Mouse (Mus musculus) small intestine, adult 2 months (tissue): ENCODE data around the gene Grm7. TPM values are rescaled to one million over a fixed set of nuclear protein-coding genes. Genes with fewer than 3 reads are reported as not detected.

ENCODE experiments used
- H3K27ac ChIP-seq: fragments of 200-500 bp; 2 replicates; pipeline ENCODE4 v1.5.1; 2012; ENCODE audit warnings: low read depth, low read length, control low read depth, inconsistent platforms; ENCODE audit not compliant: insufficient read depth
- H3K27me3 ChIP-seq: fragments of 200-500 bp; 2 replicates; pipeline ENCODE4 v1.6.1; 2012; ENCODE audit warnings: mild to moderate bottlenecking, moderate library complexity, low read length, inconsistent platforms; ENCODE audit not compliant: control insufficient read depth, insufficient read depth
- H3K36me3 ChIP-seq: fragments of 200-500 bp; 2 replicates; pipeline ENCODE4 v1.6.1; 2012; ENCODE audit warnings: mild to moderate bottlenecking, low read length, control low read depth, inconsistent platforms; ENCODE audit not compliant: control insufficient read depth, insufficient read depth
- H3K4me1 ChIP-seq: fragments of 200-500 bp; 2 replicates; pipeline ENCODE4 v1.6.1; 2012; ENCODE audit warnings: low read length, inconsistent platforms, mixed read lengths; ENCODE audit not compliant: control insufficient read depth, insufficient read depth, insufficient read length
- H3K4me3 ChIP-seq: fragments of 200-500 bp; 2 replicates; pipeline ENCODE4 v1.5.1; 2012; ENCODE audit warnings: low read depth, mild to moderate bottlenecking, control low read depth, inconsistent platforms, low read length, moderate library complexity
- CTCF ChIP-seq: fragments of 200-500 bp; IDR thresholded peaks from 2 replicates; pipeline ENCODE4 v1.5.1; 2012; ENCODE audit warnings: low read depth, mild to moderate bottlenecking, control low read depth, inconsistent platforms, low read length, moderate library complexity, mixed read lengths; ENCODE audit not compliant: insufficient replicate concordance, insufficient read length; ENCODE audit errors: extremely low read depth
- POLR2A ChIP-seq: fragments of 200-500 bp; IDR thresholded peaks from 2 replicates; pipeline ENCODE4 v1.6.1; 2012; ENCODE audit warnings: low read depth, mild to moderate bottlenecking, control low read depth, inconsistent platforms, low read length, moderate library complexity
- WGBS: fragments of 180-500 bp; shearing (Covaris S2); methylation state at CpG from one replicate; pipeline ENCODE4 v1.1.7; 2018; 5-methylcytosine and 5-hydroxymethylcytosine counted together
- polyA plus RNA-seq: library from polyadenylated mRNA; depleted of rRNA; stranded (reverse); fragments of >200 nt; gene quantifications from 2 replicates; pipeline ENCODE4 v1.2.3, GENCODE M21; 2012; rRNA removed

Grm7 gene
- polyA plus RNA-seq: 0.03 and 0.11 TPM in 2 replicates

GRCm38 (mm10) chr6:110645411-110646361 lies at the start of gene Grm7:
Gene Grm7 (plus strand): TSS chr6:110645581.
- Histone ChIP-seq H3K27ac (no peak within 1 kb of the TSS), H3K4me1 (no peaks in the 10 kb centered on the region), H3K36me3 (no peaks in the 10 kb centered on the region), H3K27me3 (no peaks in the 10 kb centered on the region), H3K4me3 (peak within 1 kb of the TSS; percentile 10; the same call in 1 of the 2 replicates)
- TF ChIP-seq POLR2A: no peak
- TF ChIP-seq CTCF: no peak
- WGBS: 6% methylated on average over 64 of the region's 65 CpGs

DNA sequence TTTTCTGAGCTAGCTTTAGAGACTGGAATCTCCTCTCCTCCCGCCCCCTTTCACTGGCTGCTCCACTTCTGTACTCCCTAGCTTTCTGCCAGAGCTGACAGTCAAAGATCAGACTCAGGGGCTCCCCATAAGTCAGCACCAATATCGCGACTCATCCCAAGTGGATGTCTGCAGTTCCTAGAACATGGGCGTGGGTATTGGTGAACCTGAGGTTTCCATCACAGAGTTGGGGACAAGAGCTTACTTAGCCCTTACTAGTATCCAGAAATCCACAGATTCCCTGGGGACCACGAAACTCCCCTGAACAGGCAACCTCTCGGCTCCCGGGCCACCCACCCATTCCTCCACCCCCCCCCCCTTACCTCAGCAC lies 355 bp upstream of the Grm7 start:
- no peak overlapping the region for H3K4me3 ChIP-seq
- no peaks in the 10 kb centered on the region for H3K4me1 ChIP-seq
- no peak for TF ChIP-seq CTCF
- TF ChIP-seq POLR2A: no peak
- H3K36me3 ChIP-seq: no peaks in the 10 kb centered on the region
- 6% methylated on average over 7 of the region's 7 CpGs for WGBS
- H3K27ac ChIP-seq: no peak overlapping the region
- H3K27me3 ChIP-seq: no peaks in the 10 kb centered on the region

- Histone ChIP-seq H3K36me3 (no peaks in the 10 kb centered on the region), H3K4me3 (no peak overlapping the region), H3K27me3 (no peaks in the 10 kb centered on the region), H3K27ac (no peak overlapping the region), H3K4me1 (no peaks in the 10 kb centered on the region)
- TF ChIP-seq POLR2A (no peak), CTCF (no peak)
- 7% methylated on average over 12 of the region's 12 CpGs for WGBS
Measured at GRCm38 (mm10) chr6:110646901-110647300, 1.5 kb downstream of the Grm7 start.

DNA sequence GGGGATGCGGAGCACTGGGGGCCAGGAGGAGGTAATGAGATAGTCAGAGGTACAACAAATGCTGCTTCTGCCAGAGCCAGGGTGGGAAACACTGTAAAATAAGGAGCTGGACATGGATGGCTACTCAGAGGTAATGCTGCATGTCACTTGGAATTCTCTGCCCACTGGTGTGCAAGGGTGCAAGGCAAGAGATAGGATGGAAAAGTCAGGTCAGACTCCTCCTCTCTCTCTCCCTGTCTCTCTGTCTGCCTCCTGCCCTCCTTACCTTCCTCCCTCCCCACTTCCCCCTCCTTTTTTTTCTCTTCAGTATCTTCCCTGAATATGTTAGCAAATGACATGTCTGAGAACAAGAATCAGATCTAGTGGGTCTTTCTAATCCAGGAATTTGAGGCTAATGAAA lies 3.8 kb downstream of the Grm7 start:
- WGBS: 87% methylated on average over 1 of the region's 1 CpGs

GRCm38 (mm10) chr6:110653361-110654001 lies 8.1 kb downstream of the Grm7 start:
- H3K27me3 ChIP-seq: no peaks in the 10 kb centered on the region
- 70% methylated on average over 5 of the region's 5 CpGs for WGBS
- H3K27ac ChIP-seq: no peak overlapping the region
- TF ChIP-seq POLR2A (no peak), CTCF (no peak)
- H3K4me3 ChIP-seq: no peak overlapping the region
- H3K36me3 ChIP-seq: no peaks in the 10 kb centered on the region
- no peaks in the 10 kb centered on the region for H3K4me1 ChIP-seq

More for the DNA sequence above, 3.8 kb downstream of the Grm7 start:
- Histone ChIP-seq H3K4me1 (no peaks in the 10 kb centered on the region), H3K36me3 (no peaks in the 10 kb centered on the region), H3K27me3 (no peaks in the 10 kb centered on the region), H3K27ac (no peak overlapping the region), H3K4me3 (no peak overlapping the region)
- TF ChIP-seq CTCF: no peak
- TF ChIP-seq POLR2A: no peak

GRCm38 (mm10) chr6:110664436-110664835 lies 19.1 kb downstream of the Grm7 start:
- Histone ChIP-seq H3K27me3 (no peaks in the 10 kb centered on the region), H3K27ac (no peak overlapping the region), H3K36me3 (no peaks in the 10 kb centered on the region), H3K4me3 (no peak overlapping the region), H3K4me1 (no peaks in the 10 kb centered on the region)
- TF ChIP-seq POLR2A (no peak), CTCF (no peak)
- WGBS: 89% methylated on average over 1 of the region's 1 CpGs

- no peak overlapping the region for H3K27ac ChIP-seq
- WGBS: 59% methylated on average over 5 of the region's 5 CpGs
- no peaks in the 10 kb centered on the region for H3K27me3 ChIP-seq
- H3K4me3 ChIP-seq: no peak overlapping the region
- no peaks in the 10 kb centered on the region for H3K4me1 ChIP-seq
- no peaks in the 10 kb centered on the region for H3K36me3 ChIP-seq
- TF ChIP-seq CTCF: no peak
- no peak for TF ChIP-seq POLR2A
Measured at GRCm38 (mm10) chr6:110668447-110668846, 23.1 kb downstream of the Grm7 start.
